Mouse (Mus musculus): ENCODE measurements at regions not wholly inside any gene's neighbourhood (a gene's known extent, or its start where the extent isn't known, plus 50 kb on each side); places are given as distances from the start of the nearest gene placed in this dataset.

DNA sequence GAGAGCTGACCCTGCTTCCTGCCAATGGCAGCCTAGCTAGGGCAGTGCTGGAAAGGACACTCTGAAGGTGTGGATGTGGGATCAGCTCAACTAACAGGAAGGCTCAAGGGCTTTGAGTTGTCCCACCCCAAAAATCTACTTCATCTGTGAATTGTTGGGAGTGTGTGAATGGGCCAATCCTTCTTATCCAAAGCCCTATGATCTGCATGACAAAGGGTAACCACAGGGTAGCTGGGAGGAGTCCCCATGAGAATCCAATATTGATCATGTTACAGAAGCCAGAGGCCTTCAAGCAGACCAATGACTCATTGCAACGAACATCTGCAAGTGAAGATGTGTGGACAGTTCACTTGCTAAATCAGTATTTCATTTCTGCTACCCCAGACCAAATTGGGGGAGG, 51.1 kb upstream of the Adra1b start:
- DNase-seq (ENCODE audit: low spot score in 2 of 2) = no peak

- DNase-seq (ENCODE audit: low spot score in 2 of 2) = no peak
These were observed 57.4 kb upstream of the Adra1b start for GRCm38 (mm10) chr11:43958241-43958975.

DNA sequence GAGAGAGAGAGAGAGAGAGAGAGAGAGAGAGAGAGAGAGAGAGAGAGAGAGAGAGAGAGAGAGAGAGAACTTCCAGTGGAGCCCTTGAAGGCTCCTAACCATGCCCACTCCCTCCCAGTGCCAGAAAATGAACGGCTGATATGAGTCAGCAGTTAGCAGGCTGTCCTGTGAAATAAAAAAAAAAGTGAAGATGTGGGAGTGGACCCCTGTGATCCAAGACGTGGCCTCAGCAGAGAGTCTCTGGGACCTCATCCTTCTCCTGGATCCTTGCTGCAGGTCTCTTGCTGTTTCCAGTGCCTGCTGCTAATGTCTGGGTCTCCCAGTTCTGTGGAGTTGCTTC, 57.9 kb upstream of the Adra1b start:
- no peak for DNase-seq (ENCODE audit: low spot score in 2 of 2)

- DNase-seq (ENCODE audit: low spot score in 2 of 2) = no peak
These were observed 59.5 kb upstream of the Adra1b start for GRCm38 (mm10) chr11:43960348-43961105.

GRCm38 (mm10) chr11:43961398-43962070, 60.5 kb upstream of the Adra1b start:
- no peak for DNase-seq (ENCODE audit: low spot score in 2 of 2)

DNA sequence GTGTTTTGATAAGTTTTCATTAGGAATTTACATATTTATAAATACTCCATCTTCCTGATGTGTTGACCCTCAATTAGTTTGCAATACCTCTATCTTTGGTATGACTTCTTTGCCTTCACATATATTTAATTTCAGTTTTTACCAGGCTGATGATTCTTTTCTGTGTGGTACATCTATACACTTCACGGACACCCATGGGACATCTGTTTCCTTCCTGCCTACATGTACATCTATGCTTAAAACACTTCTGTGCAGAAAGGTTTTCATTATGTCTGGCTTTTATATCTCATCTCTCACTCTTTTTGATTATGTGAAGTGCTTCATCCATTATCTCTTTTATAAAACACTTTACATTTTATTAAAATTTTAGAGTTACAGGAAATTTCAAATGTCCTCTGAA, 66.8 kb upstream of the Adra1b start:
- DNase-seq (ENCODE audit: low spot score in 2 of 2) = no peak

DNA sequence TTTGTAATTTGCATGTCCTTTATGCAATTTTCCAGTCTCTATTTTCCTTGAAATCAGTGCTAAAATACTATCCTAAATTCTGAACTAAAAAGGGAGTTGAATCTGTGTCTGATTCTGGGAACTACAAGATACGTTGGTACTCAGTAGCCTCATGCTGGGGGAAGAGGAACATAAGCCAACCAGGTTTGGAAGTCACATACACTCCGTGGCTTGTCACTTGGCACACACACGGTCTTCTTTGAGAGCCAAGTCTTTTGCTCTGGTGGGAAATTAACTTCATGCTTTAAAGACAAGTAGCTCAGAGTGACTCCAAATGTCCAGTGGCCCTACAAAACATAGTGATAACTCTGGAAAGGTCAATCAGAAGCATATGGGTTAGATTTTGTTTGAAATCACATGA, 70.9 kb upstream of the Adra1b start:
- no peak for DNase-seq (ENCODE audit: low spot score in 2 of 2)

DNA sequence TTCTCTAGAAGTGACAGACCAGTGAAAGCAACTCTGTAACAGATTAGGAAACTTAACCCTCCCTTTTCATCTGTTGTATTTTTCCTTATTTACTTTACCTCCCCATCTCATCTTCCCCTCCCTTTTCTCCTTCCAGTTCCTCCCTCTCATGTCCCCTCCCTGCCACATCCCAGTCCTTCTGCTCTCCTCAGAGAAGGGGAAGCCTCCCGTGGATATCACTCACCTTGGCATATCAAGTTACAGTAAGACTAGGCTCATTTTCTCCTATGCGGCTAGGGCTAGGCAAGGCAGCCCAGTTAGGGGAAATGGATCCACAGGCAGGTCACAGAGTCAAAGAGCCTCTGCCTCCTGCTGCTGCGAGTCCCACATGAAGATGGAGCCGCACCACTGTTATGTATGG, 75.0 kb upstream of the Adra1b start:
- DNase-seq (ENCODE audit: low spot score in 2 of 2) = no peak

GRCm38 (mm10) chr11:43979406-43979805, 78.4 kb upstream of the Adra1b start:
- no peak for DNase-seq (ENCODE audit: low spot score in 2 of 2)

- DNase-seq (ENCODE audit: low spot score in 2 of 2) = no peak
These were observed 79.4 kb upstream of the Adra1b start for GRCm38 (mm10) chr11:43980444-43980843.

DNA sequence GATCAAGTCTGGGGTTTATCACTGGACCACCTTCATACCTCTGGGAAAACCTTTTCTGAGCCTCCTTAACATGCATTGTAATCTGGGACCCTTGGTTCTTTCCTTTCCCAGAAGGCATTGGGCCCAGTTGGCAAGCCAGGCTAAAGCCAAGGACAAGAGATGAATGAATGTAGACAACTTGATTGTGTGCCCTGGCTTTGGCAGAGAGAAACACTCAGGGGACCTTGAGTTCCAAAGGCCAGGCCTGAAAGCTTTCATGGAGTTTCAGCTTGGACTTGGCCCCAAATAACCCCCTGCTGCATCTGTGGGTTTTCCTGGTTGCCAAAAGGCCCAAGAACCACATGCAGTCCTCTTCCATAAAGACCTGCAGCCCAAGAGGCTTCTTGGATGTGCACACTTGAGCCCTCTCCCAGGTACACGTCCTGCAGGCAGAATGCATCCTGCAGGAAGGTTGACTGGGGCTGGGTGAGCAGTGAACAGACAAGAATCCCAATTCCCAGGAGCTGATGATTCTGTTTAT, 89.0 kb upstream of the Adra1b start:
- peak in 1 of 2 experiments; percentile 2 for DNase-seq (ENCODE audit: low spot score in 2 of 2)

DNA sequence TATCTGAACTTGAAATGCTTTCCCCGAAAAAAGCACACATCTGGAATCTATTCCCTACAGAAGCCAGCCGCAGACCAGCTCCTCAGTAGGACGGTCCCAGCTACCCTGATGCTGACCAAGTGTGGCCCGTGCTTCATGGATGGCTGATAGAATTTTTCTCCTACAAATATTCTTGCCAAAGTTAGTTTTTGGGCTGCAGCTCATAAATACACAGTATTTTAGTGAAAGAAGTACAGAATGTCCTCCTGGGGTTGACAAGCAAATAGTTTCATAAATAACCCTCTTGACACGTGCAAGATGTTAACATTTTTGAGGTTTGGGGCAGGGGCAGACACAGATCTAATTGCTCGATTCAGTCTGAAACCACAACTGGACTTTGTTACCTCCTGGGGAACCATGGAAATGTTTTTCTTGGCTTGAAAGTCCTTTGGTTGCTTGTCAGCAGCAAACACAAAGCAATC, 91.0 kb upstream of the Adra1b start:
- no peak for DNase-seq (ENCODE audit: low spot score in 2 of 2)

- DNase-seq (ENCODE audit: low spot score in 2 of 2) = no peak
These were observed 97.2 kb upstream of the Adra1b start for GRCm38 (mm10) chr11:43998046-43998725.

DNA sequence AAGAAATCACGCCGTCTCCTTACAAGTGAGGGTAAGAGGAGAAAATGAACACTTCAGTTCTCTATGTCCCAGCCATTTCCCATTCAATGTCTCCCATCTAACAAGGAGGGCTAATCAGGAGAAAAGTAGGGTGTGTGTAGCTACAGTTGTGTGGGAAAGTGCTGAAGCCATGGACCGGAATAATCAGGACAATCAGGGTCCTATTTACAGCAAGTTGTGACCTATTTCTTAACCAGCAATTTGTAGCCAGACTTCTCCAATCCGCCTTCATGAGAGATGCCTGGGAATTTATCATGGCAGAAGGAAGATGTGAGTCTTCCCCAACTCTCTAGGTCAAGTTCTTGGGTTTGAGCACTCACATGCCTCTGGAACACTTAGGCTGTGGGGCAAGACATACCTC, 99.0 kb upstream of the Adra1b start:
- DNase-seq (ENCODE audit: low spot score in 2 of 2) = no peak

DNA sequence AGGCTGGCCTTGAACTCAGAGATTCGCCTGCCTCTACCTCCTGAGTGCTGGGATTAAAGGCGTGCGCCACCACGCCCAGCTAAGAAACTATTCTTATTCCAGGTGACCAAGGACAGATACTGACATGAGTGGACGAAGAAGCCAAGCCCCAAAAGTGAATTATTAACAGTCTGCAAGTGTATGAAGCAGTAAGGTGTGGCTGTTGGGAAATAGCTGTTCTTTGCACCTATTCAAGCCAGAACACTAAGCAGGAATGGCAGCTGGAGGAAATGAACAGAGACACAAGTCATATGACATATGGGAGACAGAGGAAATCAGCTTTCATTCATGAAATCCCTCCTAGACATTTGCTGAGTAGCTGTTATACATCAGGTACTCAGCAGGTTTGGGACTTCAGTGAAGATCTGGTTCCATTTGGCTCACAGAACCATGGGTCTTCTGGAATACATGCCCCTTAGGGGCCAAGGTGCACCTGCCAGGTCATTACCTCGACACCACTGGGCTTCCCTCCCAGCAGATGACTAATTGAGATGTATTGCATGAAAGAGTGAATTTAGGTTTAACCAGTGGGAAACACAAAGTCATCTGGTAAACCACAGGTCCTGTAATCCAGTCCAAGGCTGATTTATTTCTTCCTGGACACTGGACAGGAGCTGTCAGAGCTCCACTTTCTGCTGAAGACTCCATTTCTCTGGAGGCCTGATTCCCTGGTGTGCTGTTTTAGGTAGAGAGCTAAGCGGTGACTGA, 101.0 kb upstream of the Adra1b start:
- DNase-seq (ENCODE audit: low spot score in 2 of 2) = no peak

- DNase-seq (ENCODE audit: low spot score in 2 of 2) = peak; percentile 30 to 74
These were observed 101.9 kb upstream of the Adra1b start for GRCm38 (mm10) chr11:44002716-44003522.

DNA sequence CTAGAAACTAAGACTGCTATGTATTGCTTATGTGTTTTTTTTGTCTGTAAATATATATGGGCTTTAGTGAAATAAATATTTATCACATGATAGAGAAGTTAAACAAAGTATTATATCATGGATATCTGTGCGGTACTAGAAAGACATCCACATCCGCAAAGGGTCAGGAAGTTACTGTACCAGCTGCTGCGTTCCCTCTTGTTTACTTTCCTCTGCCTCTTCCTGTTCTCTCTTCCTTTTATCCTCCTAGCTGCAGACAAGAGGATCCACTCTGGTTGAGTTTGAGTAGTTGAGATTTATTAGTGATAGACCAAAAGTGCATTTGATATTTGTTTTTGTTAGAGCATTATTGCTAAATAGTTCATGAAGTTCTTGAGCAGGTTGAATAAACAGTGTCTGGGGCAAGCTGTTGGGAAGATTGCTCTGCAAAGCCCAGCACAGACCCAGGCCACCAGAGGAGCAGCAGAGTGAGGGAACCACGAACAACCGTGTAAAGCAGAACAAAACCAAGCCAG, 106.6 kb upstream of the Adra1b start:
- no peak for DNase-seq (ENCODE audit: low spot score in 2 of 2)

DNA sequence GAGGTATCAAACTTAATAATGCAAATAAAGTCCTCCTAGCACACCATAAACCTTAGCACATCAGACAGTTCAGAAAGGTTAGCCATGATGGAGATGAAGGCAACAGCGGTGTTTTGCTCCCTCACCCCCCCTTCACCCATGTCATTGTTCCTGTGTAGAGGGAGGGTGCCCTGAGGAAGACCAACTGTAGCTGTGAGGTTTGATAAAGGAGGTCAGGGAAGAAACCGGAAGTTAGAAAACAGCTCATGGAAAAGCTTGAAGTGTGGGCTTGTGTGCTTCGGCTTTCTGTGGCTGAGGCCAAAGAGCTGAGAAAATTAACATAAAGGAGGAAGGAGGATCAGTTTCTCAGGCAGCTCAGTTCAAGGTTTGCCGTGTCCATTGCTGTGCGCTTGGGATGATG, 111.3 kb upstream of the Adra1b start:
- no peak for DNase-seq (ENCODE audit: low spot score in 2 of 2)

GRCm38 (mm10) chr11:44013841-44014240, 112.8 kb upstream of the Adra1b start:
- no peak for DNase-seq (ENCODE audit: low spot score in 2 of 2)

DNA sequence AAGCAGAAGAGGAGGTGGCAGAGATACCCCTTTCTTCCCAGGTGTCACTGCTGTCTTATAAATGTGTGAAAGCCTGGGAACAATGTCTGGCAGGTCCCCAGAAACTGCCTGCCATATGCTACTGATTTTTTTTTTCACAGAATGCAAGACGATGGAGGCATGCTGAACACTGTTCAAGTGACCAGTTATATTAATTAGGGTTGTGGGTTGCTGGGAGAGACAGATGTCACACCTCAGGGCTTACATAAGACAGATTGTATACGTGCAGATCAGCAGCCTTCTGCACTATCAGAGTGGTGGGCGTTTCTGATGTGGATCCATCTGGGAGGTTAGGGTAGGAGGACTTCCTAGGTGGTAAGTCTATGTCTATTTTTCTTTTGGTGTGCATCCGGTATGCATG, 120.6 kb upstream of the Adra1b start:
- DNase-seq (ENCODE audit: low spot score in 2 of 2) = no peak
